Mouse (Mus musculus) leukemia stem cell, adult 10-12 weeks (primary cell): ENCODE results near the gene Macf1. TPM values are rescaled to one million over a fixed set of nuclear protein-coding genes. Genes with fewer than 3 reads are reported as not detected.

Experiments used
- polyA plus RNA-seq: library from polyadenylated mRNA; stranded (reverse); fragments of >175 nt; gene quantifications from 2 replicates; pipeline ENCODE4 v1.2.3, GENCODE M21; 2012; ENCODE audit warnings: low replicate concordance

Gene Macf1
- 49.9 and 61.0 TPM in 2 replicates for polyA plus RNA-seq

DNA sequence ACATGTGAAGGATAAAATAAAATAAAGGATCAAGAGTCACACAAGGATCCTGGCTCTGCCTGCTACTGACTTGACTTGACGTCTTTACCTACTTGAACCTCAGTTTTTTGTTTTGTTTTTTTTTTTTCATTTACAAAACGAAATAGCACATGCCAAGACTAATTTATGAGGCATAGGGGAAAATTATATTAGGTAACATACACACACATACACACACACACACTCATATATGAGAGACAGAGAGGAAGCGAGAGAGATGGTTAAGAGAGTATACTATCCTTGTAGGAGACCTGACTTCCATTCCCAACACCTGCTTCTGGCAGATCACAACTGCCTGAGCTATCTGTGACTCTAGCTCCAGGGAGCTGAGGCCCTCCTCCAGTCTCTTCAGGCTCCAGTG is at the start of gene Macf1:
Gene Macf1 (minus strand): TSS at position 101 of the 400 bp plus-strand sequence.

DNA sequence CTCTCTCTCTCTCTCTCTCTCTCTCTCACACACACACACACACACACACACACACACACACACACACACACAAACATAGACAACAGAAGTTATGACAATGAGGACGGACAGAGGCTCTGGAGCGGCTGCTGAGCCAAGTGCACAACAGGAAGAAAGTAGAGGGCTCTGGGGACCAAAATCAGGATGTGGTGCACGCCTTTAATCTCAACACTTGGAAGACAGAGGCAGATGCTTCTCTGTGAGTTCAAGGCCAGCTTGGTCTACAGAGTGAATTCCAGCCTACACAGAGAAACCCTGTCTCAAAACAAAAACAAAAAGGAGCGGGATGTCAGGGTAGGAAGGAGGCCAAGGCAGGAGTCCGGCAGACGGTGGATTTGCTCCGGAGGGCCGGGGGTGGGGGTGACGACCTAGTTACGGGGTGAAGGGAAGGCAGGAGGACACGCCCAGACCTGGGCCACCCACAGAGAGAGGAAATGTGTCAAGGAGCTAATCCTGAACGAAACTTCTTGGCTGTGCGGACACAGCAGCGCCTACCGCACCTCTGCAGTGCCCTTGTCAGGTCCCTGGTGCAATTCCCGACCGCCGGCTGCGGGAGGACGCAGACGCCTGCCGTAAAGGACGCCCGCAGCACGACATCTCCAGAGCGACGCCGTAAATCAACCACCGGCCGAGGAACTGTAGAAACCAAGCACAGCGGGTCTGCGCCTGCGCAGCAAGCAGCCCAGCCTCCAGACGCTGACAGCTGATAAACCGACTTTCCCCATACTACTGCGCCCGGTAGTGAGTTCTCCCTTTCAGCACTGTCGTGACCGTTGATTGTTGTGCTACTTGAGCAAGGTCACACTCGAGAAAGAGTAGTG is 33.6 kb upstream of the Macf1 start, which contains the start of gene Ndufs5:
Gene Ndufs5 (minus strand): TSS at position 629 of the 860 bp plus-strand sequence.

DNA sequence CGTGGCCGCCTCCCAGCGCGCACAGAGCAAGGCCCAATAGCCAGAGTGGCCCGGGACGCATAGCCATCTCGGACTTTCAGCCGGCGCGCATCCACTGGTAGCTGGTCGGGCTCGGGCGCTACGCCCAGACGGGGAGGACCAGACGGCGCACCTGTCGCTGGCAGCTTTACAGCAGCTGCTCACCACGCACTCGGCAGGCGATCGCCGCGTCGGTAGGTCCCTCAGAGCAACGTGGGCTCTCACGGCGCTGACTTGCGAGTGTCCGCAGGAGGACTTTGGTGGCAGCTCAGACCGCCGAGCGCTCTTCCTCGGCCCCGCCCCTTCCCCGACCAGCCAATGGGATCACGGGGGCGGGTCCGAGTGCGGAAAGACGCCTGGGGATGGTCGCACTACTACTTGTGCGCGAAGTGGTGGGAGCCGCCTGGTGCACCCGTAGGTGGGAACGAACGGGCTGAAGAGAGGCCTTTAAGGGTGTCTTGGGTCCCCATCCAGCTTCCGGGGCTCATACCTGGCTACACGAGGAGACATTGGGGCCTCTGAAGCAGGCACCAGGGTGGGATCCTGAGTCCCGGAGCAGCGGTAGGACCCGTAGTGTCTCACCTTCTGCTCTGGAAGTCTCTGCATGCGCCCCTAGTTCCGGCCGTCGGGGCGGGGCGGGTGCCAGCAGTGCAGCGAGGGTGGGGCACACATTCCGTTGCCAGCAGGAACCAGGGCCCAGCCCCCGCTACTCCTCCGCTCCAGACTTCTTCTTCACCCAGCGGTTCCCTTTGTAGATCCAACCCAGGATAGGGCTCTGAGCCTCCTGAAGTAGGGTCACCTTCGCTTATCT is 341.3 kb downstream of the Macf1 start, which contains the start of gene Bmp8a:
Gene Bmp8a (minus strand): TSS at position 611 of the 829 bp plus-strand sequence.

DNA sequence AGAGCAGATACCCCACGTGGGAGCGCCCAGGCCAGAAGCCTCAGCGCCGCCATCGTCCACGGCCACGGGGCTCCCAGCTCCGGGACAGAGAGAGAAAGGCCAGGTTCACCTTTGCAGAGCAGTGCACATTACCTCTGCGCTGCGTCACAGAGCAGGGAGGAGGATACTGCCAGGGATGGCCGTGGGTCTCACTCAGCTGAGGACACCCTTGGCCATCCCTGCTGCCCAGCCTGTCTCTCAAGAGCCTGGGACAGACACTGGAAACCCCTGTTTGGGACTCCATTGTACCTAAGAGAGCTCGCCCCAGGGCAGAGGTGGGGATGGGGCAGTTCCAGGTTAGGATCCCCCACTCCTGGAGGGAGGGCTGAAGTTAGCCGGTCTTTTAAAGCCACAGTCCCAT is 360.6 kb downstream of the Macf1 start, which contains the start of gene Oxct2a:
Gene Oxct2a (minus strand): TSS at position 101 of the 400 bp plus-strand sequence.

Other genes with a start within 250 kb of the Macf1 start
- gene Ndufs5, start 33.8 kb upstream of the Macf1 start, polyA plus RNA-seq, result 18.3 and 29.6 TPM in 2 replicates
- gene Akirin1, start 66.0 kb upstream of the Macf1 start, polyA plus RNA-seq, result 320 and 470 TPM in 2 replicates
- gene Rhbdl2, start 103.5 kb upstream of the Macf1 start, polyA plus RNA-seq, result not detected in 2 replicates
- not detected in 2 replicates for gene 4933427I04Rik, start 175.3 kb upstream of the Macf1 start, polyA plus RNA-seq
- gene Mycbp, start 220.5 kb upstream of the Macf1 start, polyA plus RNA-seq, result 5.0 and 24.6 TPM in 2 replicates
- 14.0 and 17.4 TPM in 2 replicates for gene Rragc, start 233.1 kb upstream of the Macf1 start, polyA plus RNA-seq
- gene 4930535I16Rik, start 233.7 kb upstream of the Macf1 start, polyA plus RNA-seq, result 0.42 TPM in 1 of 2 replicates, not detected in the other